Mouse (Mus musculus) activated CD4-positive, CD25-positive, alpha-beta regulatory T cell (primary cell): ENCODE results near the gene Atp5g2. TPM values are rescaled to one million over a fixed set of nuclear protein-coding genes. Genes with fewer than 3 reads are reported as not detected.

Source experiments
- polyA plus RNA-seq, 2 experiments: library from polyadenylated mRNA; unstranded; fragments of 100-300 nt; shearing (Covaris generic); gene quantifications; one replicate each; pipeline ENCODE4 v1.2.1; 2017

Gene Atp5g2
- polyA plus RNA-seq: 10 to 100 TPM; 17.5 to 20.4 TPM

DNA sequence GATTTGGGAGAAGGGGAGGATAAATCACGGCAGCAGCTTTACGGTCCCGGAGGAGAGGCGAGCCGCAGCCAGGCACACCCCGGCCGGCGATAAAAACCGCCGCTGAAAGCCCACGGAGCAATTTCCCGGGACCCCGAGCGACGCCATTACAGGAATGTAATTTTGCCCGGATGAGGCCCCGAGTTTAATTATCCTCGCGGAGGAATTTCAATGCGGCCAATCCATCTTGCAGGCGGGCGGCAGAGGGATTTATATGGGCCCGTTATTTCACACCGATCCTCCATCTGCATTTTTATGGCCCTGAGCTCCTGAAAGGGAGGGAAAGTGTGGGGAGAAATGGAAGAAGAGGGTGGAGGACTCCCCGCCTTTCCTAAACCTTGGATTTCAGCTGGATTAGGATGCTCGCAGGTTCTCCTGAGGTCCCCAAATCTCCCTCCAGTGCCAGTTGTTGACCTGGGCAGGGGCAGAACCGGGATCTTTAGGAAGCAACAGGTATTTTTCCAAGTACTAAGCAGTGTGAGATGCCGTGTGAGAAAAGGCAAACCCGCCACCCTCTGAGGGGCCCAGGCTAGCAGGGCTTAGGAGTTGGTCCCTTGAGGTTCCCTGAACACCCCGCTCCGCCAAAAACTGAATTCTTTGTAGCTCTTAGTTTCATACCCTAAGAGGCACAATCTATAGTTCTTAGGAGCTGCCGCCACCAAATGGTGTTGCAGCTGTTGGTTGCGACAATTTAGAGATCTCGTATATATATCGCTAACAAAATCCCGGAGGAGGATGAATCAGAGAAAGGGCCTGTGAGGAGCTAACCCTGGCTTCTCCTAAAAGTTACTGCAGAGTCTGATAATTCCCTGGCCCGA, at the start of gene Atp5g2:
Gene Atp5g2, minus strand, starts transcription at position 138 of the 857 bp plus-strand sequence.

DNA sequence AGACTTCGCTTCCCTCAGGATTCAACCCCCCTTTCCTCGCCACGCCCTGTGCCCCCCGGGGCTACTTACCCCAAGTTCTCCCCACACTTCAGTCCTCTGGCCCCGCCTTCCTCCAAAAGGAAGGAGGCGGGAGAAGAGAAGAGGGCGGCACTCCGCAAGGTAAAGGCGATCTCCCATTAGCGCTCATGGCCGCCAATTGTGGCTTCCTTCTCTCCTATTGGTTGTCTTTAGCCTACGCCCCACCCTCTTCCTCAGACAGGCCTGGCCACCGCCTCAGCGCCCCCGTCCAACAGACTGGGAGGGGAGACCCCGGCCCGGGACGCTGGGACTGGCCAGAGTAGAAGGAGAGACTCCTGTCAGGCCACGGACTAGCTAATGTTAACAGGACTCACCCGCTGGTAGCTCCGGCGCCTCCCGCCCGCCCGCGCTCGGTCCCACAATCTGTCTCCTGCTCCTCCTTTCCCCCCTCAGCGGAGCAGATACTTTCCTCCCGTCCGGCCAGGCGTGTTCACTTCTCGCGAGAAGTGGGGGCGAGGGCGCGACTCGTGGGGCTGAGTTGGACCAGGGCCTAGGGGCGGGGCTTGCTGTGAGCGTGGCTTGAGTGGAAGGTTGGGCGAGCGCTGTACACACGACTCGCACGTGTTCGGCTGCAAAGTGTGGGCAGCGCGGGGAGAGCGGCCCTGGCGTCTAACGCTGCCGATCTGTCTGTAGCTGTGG, 47.0 kb downstream of the Atp5g2 start, which contains the start of the genes Gm28047 and Atf7:
Gene Gm28047, minus strand, starts transcription at position 98 of the 717 bp plus-strand sequence.
Gene Atf7, minus strand, starts transcription at position 495 of the 717 bp plus-strand sequence.

Other genes starting within 250 kb of the Atp5g2 start
- under 1 TPM in 1 of 2 experiments, not detected in 1; 0.49 TPM for gene Amhr2, start 227.0 kb downstream of the Atp5g2 start, polyA plus RNA-seq
- gene Prr13, start 213.3 kb downstream of the Atp5g2 start, polyA plus RNA-seq: 100 to 1,000 TPM; 479 to 749 TPM
- 100 to 1,000 TPM in 1 of 2 experiments, 10 to 100 TPM in 1; 95.8 to 151 TPM for gene Pcbp2, start 201.8 kb downstream of the Atp5g2 start, polyA plus RNA-seq
- gene Gm10337, start 168.6 kb downstream of the Atp5g2 start, polyA plus RNA-seq: 1 to 10 TPM in 1 of 2 experiments, not detected in 1; 1.5 TPM
- gene Map3k12, start 155.3 kb downstream of the Atp5g2 start, polyA plus RNA-seq: 1 to 10 TPM; 6.4 to 7.5 TPM
- 10 to 100 TPM; 44.3 to 51.1 TPM for gene Tarbp2, start 154.2 kb downstream of the Atp5g2 start, polyA plus RNA-seq
- gene Npff, start 147.4 kb downstream of the Atp5g2 start, polyA plus RNA-seq: 1 to 10 TPM; 4.6 to 5.3 TPM
- 1 to 10 TPM in 1 of 2 experiments, not detected in 1; 1.2 TPM for gene Gm28047, start 47.3 kb downstream of the Atp5g2 start, polyA plus RNA-seq
- 10 to 100 TPM; 31.6 to 35.5 TPM for gene Atf7, start 46.9 kb downstream of the Atp5g2 start, polyA plus RNA-seq
- gene Calcoco1, start 49.8 kb upstream of the Atp5g2 start, polyA plus RNA-seq: 10 to 100 TPM; 37.4 to 41.1 TPM
- gene Hoxc13, start 248.8 kb upstream of the Atp5g2 start, polyA plus RNA-seq: not detected